Mouse (Mus musculus) lung, postnatal 0 days (tissue): ENCODE data around the gene Tubgcp4. TPM values are rescaled to one million over a fixed set of nuclear protein-coding genes. Genes with fewer than 3 reads are reported as not detected.
A peak's percentile ranks its signal among the peaks of the same experiment; 100 is the strongest.

Source experiments
- ATAC-seq: fragments of 200-750 bp; cut with Nextera tagmentation; 2 replicates; pipeline ENCODE4 v1.8.0; 2017; ENCODE audit warnings: moderate library complexity
- DNase-seq: peaks from one replicate; pipeline ENCODE4 v3.0.0-alpha.2; 2016; ENCODE audit warnings: low spot score
- H3K27ac ChIP-seq: fragments of 300-500 bp; sonication (generic); 2 replicates; pipeline ENCODE4 v1.5.1; 2014; ENCODE audit warnings: antibody characterized with exemption, mild to moderate bottlenecking, low read length, mixed read lengths
- H3K27me3 ChIP-seq: fragments of 300-500 bp; sonication (generic); replicated peaks from 2 replicates; pipeline ENCODE4 v1.6.1; 2014; ENCODE audit warnings: low read length, mixed read lengths; ENCODE audit not compliant: insufficient read depth
- H3K36me3 ChIP-seq: fragments of 300-500 bp; sonication (generic); 2 replicates; pipeline ENCODE4 v1.6.1; 2014; ENCODE audit warnings: low read length, mixed read lengths; ENCODE audit not compliant: insufficient read depth
- H3K4me1 ChIP-seq: fragments of 300-500 bp; sonication (generic); 2 replicates; pipeline ENCODE4 v1.6.1; 2014; ENCODE audit warnings: antibody characterized with exemption, low read depth, low read length, mixed read lengths; ENCODE audit not compliant: insufficient read depth
- H3K4me2 ChIP-seq: fragments of 300-500 bp; sonication (generic); replicated peaks from 2 replicates; pipeline ENCODE4 v1.6.1; 2014; ENCODE audit warnings: low read depth, mild to moderate bottlenecking, low read length, moderate library complexity, mixed read lengths
- H3K4me3 ChIP-seq: fragments of 300-500 bp; sonication (generic); 2 replicates; pipeline ENCODE4 v1.5.1; 2014; ENCODE audit warnings: low read depth, low read length
- H3K9ac ChIP-seq: fragments of 300-500 bp; sonication (generic); replicated peaks from 2 replicates; pipeline ENCODE4 v1.6.1; 2014; ENCODE audit warnings: low read depth, mild to moderate bottlenecking
- H3K9me3 ChIP-seq: fragments of 300-500 bp; sonication (generic); 2 replicates; pipeline ENCODE4 v1.6.1; 2016; ENCODE audit warnings: low read length, mixed read lengths
- CTCF ChIP-seq: IDR thresholded peaks from 2 replicates; pipeline ENCODE4 v1.5.1; 2016; ENCODE audit warnings: antibody characterized with exemption, mild to moderate bottlenecking
- EP300 ChIP-seq: IDR thresholded peaks from 2 replicates; pipeline ENCODE4 v1.6.1; 2016; ENCODE audit warnings: antibody characterized with exemption, mild to moderate bottlenecking, control low read depth
- WGBS: fragments of 180-500 bp; shearing (Covaris S2); extraction: QIAGEN DNeasy Blood & Tissue Kit; methylation state at CpG from one replicate; pipeline ENCODE4 v1.1.7; 2014; 5-methylcytosine and 5-hydroxymethylcytosine counted together
- polyA plus RNA-seq: library from polyadenylated mRNA; unstranded; fragments of >200 nt; fragmentation: Nextera tagmentation; extraction: Ambion mirVana; gene quantifications from 2 replicates; pipeline ENCODE4 v1.2.1, GENCODE M21; 2015

Tubgcp4 gene
- polyA plus RNA-seq, 1 experiment from 2014 or later: 18.6 TPM

DNA sequence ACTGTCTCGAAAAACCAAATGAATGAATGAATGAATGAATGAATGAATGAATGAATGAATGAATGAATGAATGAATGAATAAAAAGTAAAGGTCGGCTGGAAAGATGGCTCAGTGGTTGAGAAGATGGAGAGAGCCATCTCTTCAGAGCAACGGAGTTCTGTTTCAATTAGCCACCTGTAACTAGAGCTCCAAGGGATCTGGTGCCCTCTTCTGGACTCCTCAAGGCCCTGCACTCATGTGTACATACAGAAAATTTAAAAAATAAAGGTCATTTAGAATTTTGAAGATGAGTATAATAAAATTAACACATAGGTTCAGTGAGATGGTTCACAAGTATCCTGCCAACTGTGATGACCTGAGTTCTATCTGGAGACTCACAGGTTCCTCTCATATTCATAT lies 17.4 kb upstream of the Tubgcp4 start:
- H3K36me3 ChIP-seq: 0 out of 2 replicates have a peak, but pooled peaks cover 5% of the 10 kb centered on the region
- no peaks in the 10 kb centered on the region for H3K9me3 ChIP-seq
- DNase-seq (peak; percentile 30), ATAC-seq (no peak)
- no peaks in the 10 kb centered on the region for H3K27me3 ChIP-seq
- no peak overlapping the region for H3K9ac ChIP-seq
- no peak overlapping the region for H3K27ac ChIP-seq
- H3K4me1 ChIP-seq: no peaks in the 10 kb centered on the region
- no peak overlapping the region for H3K4me2 ChIP-seq
- TF ChIP-seq EP300 (no peak), CTCF (peak; percentile 51)
- 80% methylated on average over 3 of the region's 3 CpGs for WGBS
- H3K4me3 ChIP-seq: no peak overlapping the region

DNA sequence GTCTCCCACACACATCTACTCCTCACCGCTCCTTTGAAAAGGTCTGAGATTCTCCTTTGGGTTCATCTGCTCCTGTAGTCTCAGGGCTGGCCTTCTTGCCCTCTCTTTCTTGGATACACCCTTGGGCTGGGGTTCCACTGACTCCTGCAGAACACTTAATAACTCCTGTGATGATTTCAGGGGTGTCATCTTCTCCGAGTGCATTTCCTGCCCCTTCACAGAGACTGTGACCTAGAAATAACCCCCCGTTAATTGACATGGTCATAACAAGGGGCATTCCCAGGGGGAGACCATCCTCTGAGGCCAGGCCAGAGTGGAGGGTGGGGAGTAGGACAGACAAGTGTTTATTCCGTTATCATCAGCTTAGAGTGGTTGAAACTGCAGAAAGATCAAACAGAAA lies 1.3 kb upstream of the Tubgcp4 start:
- H3K9me3 ChIP-seq: no peaks in the 10 kb centered on the region
- peaks cover 10% of the 10 kb centered on the region for H3K4me1 ChIP-seq
- no peak overlapping the region; the same call in 1 of the 2 replicates for H3K4me3 ChIP-seq
- H3K36me3 ChIP-seq: 0 out of 2 replicates have a peak, but pooled peaks cover 6% of the 10 kb centered on the region
- no peak overlapping the region for H3K27ac ChIP-seq
- ATAC-seq (no peak), DNase-seq (no peak)
- 38% methylated on average over 4 of the region's 4 CpGs for WGBS
- H3K4me2 ChIP-seq: peak overlapping the region; percentile 86
- TF ChIP-seq EP300: no peak
- TF ChIP-seq CTCF: no peak
- H3K9ac ChIP-seq: peak overlapping the region; percentile 71
- H3K27me3 ChIP-seq: no peaks in the 10 kb centered on the region

DNA sequence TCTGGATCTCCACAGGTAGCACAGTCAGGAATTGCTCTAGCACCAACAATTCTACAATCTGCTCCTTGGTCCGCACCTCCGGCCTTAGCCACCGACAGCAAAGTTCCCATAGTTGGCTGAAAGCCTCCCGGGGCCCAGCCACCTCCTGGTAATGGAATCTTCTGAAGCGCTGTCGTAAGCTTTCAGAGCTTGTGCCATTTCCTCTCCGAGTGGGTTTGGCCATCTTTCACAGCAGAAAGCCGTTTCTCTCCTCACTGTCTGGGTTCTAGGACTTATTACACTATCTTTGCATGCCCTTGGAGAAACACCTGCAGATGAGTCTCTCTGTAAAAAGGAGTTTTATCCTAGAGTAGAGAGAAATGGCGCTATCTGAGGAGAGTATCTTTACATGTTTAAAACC lies 552 bp upstream of the Tubgcp4 start:
- H3K27ac ChIP-seq: peak overlapping the region; percentile 91
- no peaks in the 10 kb centered on the region for H3K27me3 ChIP-seq
- WGBS: 2% methylated on average over 9 of the region's 9 CpGs
- peak overlapping the region; percentile 71 for H3K9ac ChIP-seq
- DNase-seq: peak; percentile 62
- H3K36me3 ChIP-seq: 0 out of 2 replicates have a peak, but pooled peaks cover 6% of the 10 kb centered on the region
- H3K4me3 ChIP-seq: peak overlapping the region; percentile 89
- peak overlapping the region; percentile 86 for H3K4me2 ChIP-seq
- no peaks in the 10 kb centered on the region for H3K9me3 ChIP-seq
- TF ChIP-seq EP300 (no peak), CTCF (no peak)
- ATAC-seq: no peak
- peaks cover 10% of the 10 kb centered on the region for H3K4me1 ChIP-seq

DNA sequence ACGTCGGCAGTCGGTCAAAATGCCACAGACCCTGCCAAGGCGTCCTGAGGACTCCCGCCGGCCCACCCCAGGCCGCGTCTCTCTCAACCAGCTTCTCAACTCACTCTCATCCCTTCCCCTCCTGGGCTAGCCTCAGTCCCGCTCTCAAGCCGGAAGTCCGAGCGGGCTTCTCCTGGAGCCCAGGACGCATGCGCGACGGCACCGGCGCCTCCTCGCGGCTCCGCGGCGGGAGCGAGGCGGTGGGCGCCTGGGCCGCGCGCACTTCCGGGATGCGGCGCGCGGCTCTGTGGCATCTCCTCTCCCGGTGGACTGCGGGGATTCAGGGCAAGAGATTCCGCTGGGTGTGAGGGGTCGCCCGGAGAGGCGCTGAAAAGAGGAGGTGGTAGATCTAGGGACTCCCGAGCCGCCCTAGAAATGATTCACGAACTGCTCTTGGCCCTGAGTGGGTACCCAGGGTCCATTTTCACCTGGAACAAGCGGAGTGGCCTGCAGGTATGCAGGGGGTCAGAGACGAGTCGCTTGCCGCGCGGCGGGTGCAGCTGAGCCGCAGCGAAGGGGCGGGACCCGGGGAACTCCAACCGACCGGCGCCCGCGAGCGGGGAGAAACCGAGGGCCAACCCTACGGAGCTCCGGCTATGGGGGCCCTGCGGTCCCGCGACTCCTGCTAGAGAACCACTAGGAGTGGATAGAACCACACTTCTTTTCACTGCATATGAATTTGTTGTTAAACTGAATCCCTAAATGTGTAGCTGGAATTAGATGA lies 707 bp downstream of the Tubgcp4 start, which contains the start of gene Zscan29:
Gene Zscan29 (minus strand): TSS at position 146 of the 763 bp plus-strand sequence.
- Histone ChIP-seq H3K36me3 (peaks cover 5% of the 10 kb centered on the region; the same call in 1 of the 2 replicates), H3K27me3 (no peaks in the 10 kb centered on the region), H3K4me2 (peak within 1 kb of the TSS; percentile 86), H3K27ac (peak within 1 kb of the TSS; percentile 91), H3K9ac (peak within 1 kb of the TSS; percentile 71), H3K4me1 (peaks cover 10% of the 10 kb centered on the region), H3K4me3 (peak within 1 kb of the TSS; percentile 89), H3K9me3 (no peaks in the 10 kb centered on the region)
- DNase-seq (peak; percentile 97), ATAC-seq (peak; percentile 97)
- TF ChIP-seq CTCF (peak; percentile 51), EP300 (no peak)
- under 1% methylated on average over 54 of the region's 66 CpGs for WGBS

GRCm38 (mm10) chr2:121178828-121179479 lies 8.5 kb downstream of the Tubgcp4 start:
- WGBS: 91% methylated on average over 3 of the region's 3 CpGs
- Histone ChIP-seq H3K9me3 (no peaks in the 10 kb centered on the region), H3K36me3 (peaks cover 10% of the 10 kb centered on the region), H3K27ac (no peak overlapping the region), H3K9ac (no peak overlapping the region), H3K4me1 (no peaks in the 10 kb centered on the region), H3K4me2 (no peak overlapping the region), H3K27me3 (no peaks in the 10 kb centered on the region), H3K4me3 (no peak overlapping the region)
- DNase-seq (no peak), ATAC-seq (no peak)
- no peak for TF ChIP-seq EP300
- TF ChIP-seq CTCF: peak; percentile 31

DNA sequence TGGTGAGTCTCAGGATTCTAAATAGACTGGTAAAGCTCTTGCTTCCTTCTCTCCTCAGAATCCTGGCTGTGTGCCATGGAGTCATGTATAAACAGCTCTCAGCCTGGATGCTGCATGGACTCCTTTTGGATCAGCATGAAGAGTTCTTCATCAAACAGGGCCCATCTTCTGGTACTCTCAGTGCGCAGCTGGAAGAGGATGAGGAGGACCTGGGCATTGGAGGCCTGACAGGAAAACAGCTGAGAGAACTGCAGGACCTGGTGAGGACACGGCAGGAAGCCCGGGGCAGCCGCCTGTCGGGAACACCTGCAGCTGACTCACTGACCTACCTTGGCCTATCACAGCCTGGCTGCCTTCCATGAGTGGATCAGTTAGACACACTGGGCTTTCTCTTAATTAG lies 13.0 kb downstream of the Tubgcp4 start:
- WGBS: 79% methylated on average over 5 of the region's 5 CpGs
- no peak for ATAC-seq
- Histone ChIP-seq H3K4me1 (no peaks in the 10 kb centered on the region), H3K27me3 (no peaks in the 10 kb centered on the region), H3K9me3 (no peaks in the 10 kb centered on the region), H3K9ac (no peak overlapping the region), H3K4me3 (no peak overlapping the region), H3K4me2 (no peak overlapping the region), H3K36me3 (peaks cover 27% of the 10 kb centered on the region), H3K27ac (no peak overlapping the region)
- DNase-seq: no peak
- TF ChIP-seq EP300 (no peak), CTCF (no peak)
